Mouse (Mus musculus): ENCODE data around the gene Arid1a.

- TF ChIP-seq CTCF (IDR thresholded peaks at IDR 0.05; ENCODE audit: extremely low read depth, insufficient read depth, low read length) (no peak), POLR2A (IDR thresholded peaks at IDR 0.05; ENCODE audit: extremely low read depth, insufficient read depth, low read length) (no peak)
These were observed 94.1 kb downstream of the Arid1a start for GRCm38 (mm10) chr4:133662421-133662820.

All from cortical plate, adult 2 months (tissue).